Mouse (Mus musculus) heart, embryonic 11.5 days (tissue): ENCODE data around the gene Guca2b. TPM values are rescaled to one million over a fixed set of nuclear protein-coding genes. Genes with fewer than 3 reads are reported as not detected.
A peak's percentile ranks its signal among the peaks of the same experiment; 100 is the strongest.
"Not testable (repeated sequence)": the region's sequence is repeated elsewhere in the genome, so short reads cannot be mapped to it uniquely, and the experiment has no call there.

ENCODE experiments used
- ATAC-seq: fragments of 200-750 bp; cut with Nextera tagmentation; replicated peaks from 2 replicates; pipeline ENCODE4 v1.8.0; 2017; ENCODE audit warnings: moderate library complexity; ENCODE audit not compliant: insufficient number of reproducible peaks, low FRiP score, low TSS enrichment
- H3K27ac ChIP-seq: fragments of 300-500 bp; sonication (generic); 2 replicates; pipeline ENCODE4 v1.5.1; 2014; ENCODE audit warnings: mild to moderate bottlenecking, low read depth, low read length
- H3K27me3 ChIP-seq: fragments of 300-500 bp; sonication (generic); 2 replicates; pipeline ENCODE4 v1.6.1; 2014; ENCODE audit warnings: mild to moderate bottlenecking, low read length, mixed read lengths; ENCODE audit not compliant: control insufficient read depth, insufficient read depth
- H3K36me3 ChIP-seq: fragments of 300-500 bp; sonication (generic); 2 replicates; pipeline ENCODE4 v1.6.1; 2014; ENCODE audit warnings: mild to moderate bottlenecking, low read length, moderate library complexity, mixed read lengths; ENCODE audit not compliant: control insufficient read depth, insufficient read depth
- H3K4me1 ChIP-seq: fragments of 300-500 bp; sonication (generic); 2 replicates; pipeline ENCODE4 v1.6.1; 2014; ENCODE audit warnings: low read length; ENCODE audit not compliant: control insufficient read depth, insufficient read depth
- H3K4me2 ChIP-seq: fragments of 300-500 bp; sonication (generic); 2 replicates; pipeline ENCODE4 v1.6.1; 2014; ENCODE audit warnings: mild to moderate bottlenecking, moderate library complexity
- H3K4me3 ChIP-seq: fragments of 300-500 bp; sonication (generic); 2 replicates; pipeline ENCODE4 v1.5.1; 2014; ENCODE audit warnings: low read depth, low read length
- H3K9ac ChIP-seq: fragments of 300-500 bp; sonication (generic); 2 replicates; pipeline ENCODE4 v1.6.1; 2014; ENCODE audit warnings: mild to moderate bottlenecking, low read depth, low read length, moderate library complexity
- H3K9me3 ChIP-seq: fragments of 300-500 bp; sonication (generic); replicated peaks from 2 replicates; pipeline ENCODE4 v1.6.1; 2016; ENCODE audit warnings: low read length; ENCODE audit not compliant: control insufficient read depth
- WGBS: fragments of 180-500 bp; shearing (Covaris S2); extraction: QIAGEN DNeasy Blood & Tissue Kit; methylation state at CpG from one replicate; pipeline ENCODE4 v1.1.7; 2014; ENCODE audit not compliant: insufficient replicate concordance; 5-methylcytosine and 5-hydroxymethylcytosine counted together
- polyA plus RNA-seq: library from polyadenylated mRNA; unstranded; fragments of >200 nt; fragmentation: Nextera tagmentation; extraction: Ambion mirVana; gene quantifications from 2 replicates; pipeline ENCODE4 v1.2.1, GENCODE M21; 2014

Gene Guca2b
- polyA plus RNA-seq, 1 experiment from 2014 or later = not detected

DNA sequence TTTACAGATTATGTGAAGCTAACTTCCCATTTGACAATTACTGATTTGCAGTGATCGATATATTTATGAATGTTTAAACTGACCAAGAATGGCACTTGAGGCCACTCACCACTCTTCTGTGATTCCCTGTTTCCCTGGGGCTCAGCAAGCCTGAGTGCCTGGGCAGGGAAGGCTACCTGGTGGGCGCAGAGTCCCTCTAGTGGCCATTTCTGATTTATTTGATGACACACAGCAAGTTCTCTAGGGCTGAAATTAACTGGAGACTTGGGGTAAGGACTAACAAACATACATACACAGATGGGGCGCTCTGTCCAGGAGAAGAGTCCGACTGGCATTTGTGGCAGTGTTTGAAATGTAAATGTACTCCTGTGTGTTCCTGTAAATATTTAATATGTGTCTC is 30.4 kb downstream of the Guca2b start:
- not testable (repeated sequence) for H3K4me2 ChIP-seq, H3K36me3 ChIP-seq, ATAC-seq, H3K9ac ChIP-seq, H3K27ac ChIP-seq, H3K4me3 ChIP-seq, H3K9me3 ChIP-seq, H3K27me3 ChIP-seq
- peaks cover 40% of the 10 kb centered on the region for H3K4me1 ChIP-seq
- WGBS = 75% methylated on average over 4 of the region's 4 CpGs

DNA sequence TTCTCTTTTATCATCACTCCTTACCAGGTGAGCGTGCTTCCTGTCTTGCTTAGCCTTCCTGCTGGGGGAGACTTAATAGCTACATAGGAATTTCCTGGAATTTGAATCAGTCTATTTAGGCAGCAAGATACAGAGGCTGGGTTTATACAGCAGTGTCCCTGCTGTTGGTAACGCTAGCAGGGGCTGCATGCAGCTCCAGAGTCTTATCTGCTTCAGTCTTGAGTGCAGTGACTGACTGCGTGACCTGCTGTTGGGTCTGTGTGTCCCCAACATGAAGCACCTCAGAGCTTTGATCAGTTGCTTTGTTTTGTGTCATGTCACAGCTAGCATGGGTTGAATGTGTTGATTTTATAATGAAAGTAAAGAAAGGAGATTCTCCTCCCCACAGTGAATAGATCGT is 31.4 kb downstream of the Guca2b start:
- peaks cover 30% of the 10 kb centered on the region for H3K4me1 ChIP-seq
- no peak overlapping the region for H3K4me3 ChIP-seq
- peak overlapping the region; percentile 22 for H3K27ac ChIP-seq
- no peak for ATAC-seq
- no peak overlapping the region for H3K4me2 ChIP-seq
- WGBS = 51% methylated on average over 4 of the region's 4 CpGs
- no peak overlapping the region for H3K9ac ChIP-seq
- no peaks in the 10 kb centered on the region for H3K27me3 ChIP-seq
- peaks cover 9% of the 10 kb centered on the region; the same call in 1 of the 2 replicates for H3K36me3 ChIP-seq
- no peaks in the 10 kb centered on the region for H3K9me3 ChIP-seq

DNA sequence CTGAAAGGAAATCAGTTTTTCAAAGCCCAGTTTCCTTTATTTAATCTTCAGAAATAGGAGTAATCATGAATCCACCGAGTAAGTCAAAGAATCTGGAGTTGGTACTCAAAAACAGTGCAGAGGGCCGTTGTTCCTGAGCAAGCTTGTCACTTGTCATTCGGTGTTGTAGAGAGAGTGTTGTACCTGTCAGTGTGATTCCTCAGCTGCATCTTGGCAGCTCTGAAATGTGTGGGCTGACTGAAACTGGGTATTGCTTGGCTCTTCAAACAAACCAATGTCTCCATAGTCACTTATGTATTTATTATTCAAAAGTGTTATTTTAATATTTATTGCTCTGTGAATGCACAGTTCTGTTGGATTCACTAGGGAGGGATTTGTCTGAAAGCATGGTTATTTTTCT is 31.9 kb downstream of the Guca2b start:
- Histone ChIP-seq H3K9me3 (no peaks in the 10 kb centered on the region), H3K27ac (no peak overlapping the region; the same call in 1 of the 2 replicates), H3K27me3 (no peaks in the 10 kb centered on the region), H3K4me2 (no peak overlapping the region), H3K9ac (no peak overlapping the region), H3K36me3 (peaks cover 9% of the 10 kb centered on the region; the same call in 1 of the 2 replicates), H3K4me1 (peaks cover 26% of the 10 kb centered on the region), H3K4me3 (no peak overlapping the region)
- no peak for ATAC-seq
- WGBS = 51% methylated on average over 3 of the region's 3 CpGs

DNA sequence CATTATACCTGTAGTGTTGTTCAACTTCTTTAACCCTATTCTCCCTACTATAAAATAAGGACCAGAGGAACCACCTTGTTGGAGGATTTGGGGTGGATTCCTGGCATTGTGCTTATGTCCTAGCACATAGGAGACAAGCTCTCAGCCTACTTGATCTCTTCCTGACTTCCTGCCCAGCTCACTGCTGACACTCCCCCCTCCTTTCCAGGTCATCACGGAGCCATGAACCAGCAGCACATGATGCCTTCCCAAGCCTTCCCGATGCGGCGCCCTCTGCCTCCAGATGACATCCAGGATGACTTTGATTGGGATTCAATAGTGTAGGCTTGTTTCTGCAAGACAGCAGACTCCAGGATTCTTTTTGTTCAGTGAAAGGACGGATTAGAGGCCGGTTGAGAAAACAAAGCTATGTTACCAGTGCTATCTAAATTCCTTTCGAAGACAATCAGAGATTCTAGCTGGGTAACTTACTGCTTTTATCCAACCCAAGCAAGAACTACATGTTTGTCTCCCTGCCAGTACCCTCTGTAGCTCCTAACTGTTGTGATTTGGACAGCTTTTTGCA is 32.6 kb downstream of the Guca2b start:
- no peak overlapping the region for H3K27ac ChIP-seq
- no peak for ATAC-seq
- H3K4me2 ChIP-seq = no peak overlapping the region
- H3K4me1 ChIP-seq = peaks cover 18% of the 10 kb centered on the region
- no peak overlapping the region for H3K9ac ChIP-seq
- no peak overlapping the region for H3K4me3 ChIP-seq
- no peaks in the 10 kb centered on the region for H3K27me3 ChIP-seq
- no peaks in the 10 kb centered on the region for H3K9me3 ChIP-seq
- 58% methylated on average over 7 of the region's 7 CpGs for WGBS
- H3K36me3 ChIP-seq = peaks cover 9% of the 10 kb centered on the region; the same call in 1 of the 2 replicates

DNA sequence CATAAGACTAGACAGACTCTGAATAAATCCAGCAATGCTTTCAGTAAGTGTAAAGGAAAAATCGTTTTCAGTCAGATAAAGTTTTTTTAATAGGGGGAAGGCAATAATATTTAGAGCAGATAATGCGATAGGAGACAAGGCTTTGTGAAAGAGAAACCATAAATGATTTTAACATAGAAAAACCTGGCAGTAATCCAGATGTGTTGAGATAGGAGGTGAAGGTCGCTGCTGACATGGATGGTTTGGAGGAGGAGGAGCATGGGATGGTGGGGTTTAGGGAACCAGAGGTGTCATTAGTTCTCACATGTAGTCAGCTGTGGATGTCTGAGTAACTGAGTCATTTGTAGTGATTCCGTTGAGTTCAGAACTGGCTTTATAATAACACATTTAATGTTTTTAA is 44.0 kb downstream of the Guca2b start:
- ATAC-seq = no peak
- no peaks in the 10 kb centered on the region for H3K4me1 ChIP-seq
- H3K36me3 ChIP-seq = peaks cover under 1% of the 10 kb centered on the region
- H3K9ac ChIP-seq = no peak overlapping the region
- H3K27ac ChIP-seq = no peak overlapping the region
- no peak overlapping the region for H3K4me3 ChIP-seq
- no peaks in the 10 kb centered on the region for H3K27me3 ChIP-seq
- no peaks in the 10 kb centered on the region for H3K9me3 ChIP-seq
- no peak overlapping the region for H3K4me2 ChIP-seq
- WGBS = 73% methylated on average over 4 of the region's 4 CpGs

DNA sequence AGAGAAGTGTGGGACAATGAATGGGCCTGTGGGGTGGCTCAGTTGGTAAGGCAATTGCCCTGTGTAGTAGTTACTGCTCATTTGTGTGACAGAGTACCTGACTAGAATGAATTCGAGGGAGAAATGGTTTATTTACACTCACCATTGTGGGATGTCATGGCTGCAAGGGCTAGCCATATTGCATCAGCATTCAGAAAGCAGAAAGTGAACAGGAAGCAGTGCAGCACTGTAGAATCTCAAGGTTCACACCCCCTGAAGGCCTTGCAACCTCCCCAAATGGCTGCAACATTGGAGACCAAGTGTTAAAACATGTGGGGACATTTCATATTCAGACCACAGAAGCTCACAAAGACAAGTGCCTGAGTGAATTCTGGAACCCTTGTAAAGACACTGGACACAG is 44.7 kb downstream of the Guca2b start:
- WGBS = 65% methylated on average over 1 of the region's 1 CpGs
- no peak for ATAC-seq
- Histone ChIP-seq H3K27ac (no peak overlapping the region), H3K4me3 (no peak overlapping the region), H3K4me1 (no peaks in the 10 kb centered on the region), H3K9ac (no peak overlapping the region), H3K27me3 (no peaks in the 10 kb centered on the region), H3K36me3 (no peaks in the 10 kb centered on the region), H3K9me3 (no peaks in the 10 kb centered on the region), H3K4me2 (no peak overlapping the region)

DNA sequence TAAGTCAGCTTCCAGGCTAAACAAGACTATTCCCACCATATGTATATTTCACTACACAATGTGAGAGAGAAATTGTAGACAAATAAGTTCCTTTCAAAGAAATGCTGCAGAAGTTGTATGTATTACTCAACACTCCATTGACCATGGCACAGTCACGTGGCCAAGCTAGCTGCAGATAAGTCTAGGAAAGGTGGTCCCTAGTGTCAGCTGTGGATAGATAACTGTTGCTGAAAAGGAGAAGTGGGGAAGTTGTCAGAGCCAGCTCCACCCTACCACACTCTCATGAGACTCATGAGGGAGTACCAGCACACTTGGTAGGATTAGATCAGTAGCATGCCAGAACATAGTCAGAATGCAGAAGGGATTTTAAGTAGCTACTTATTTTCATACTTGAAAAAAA is 49.3 kb downstream of the Guca2b start:
- H3K27me3 ChIP-seq = no peaks in the 10 kb centered on the region
- H3K4me2 ChIP-seq = no peak overlapping the region
- H3K36me3 ChIP-seq = peaks cover 2% of the 10 kb centered on the region; the same call in 1 of the 2 replicates
- 38% methylated on average over 1 of the region's 1 CpGs for WGBS
- H3K4me1 ChIP-seq = no peaks in the 10 kb centered on the region
- no peak overlapping the region for H3K9ac ChIP-seq
- no peak overlapping the region for H3K27ac ChIP-seq
- ATAC-seq = no peak
- H3K4me3 ChIP-seq = no peak overlapping the region
- no peaks in the 10 kb centered on the region for H3K9me3 ChIP-seq

Other genes with a start within 250 kb of the Guca2b start
- gene Ccdc30, start 243.4 kb downstream of the Guca2b start, polyA plus RNA-seq = 3.9 and 4.0 TPM in 2 replicates
- gene Ppcs, start 236.5 kb downstream of the Guca2b start, polyA plus RNA-seq = 26.6 and 27.1 TPM in 2 replicates
- gene Zmynd12, start 236.1 kb downstream of the Guca2b start, polyA plus RNA-seq = not detected in 2 replicates
- gene Rimkla, start 166.3 kb downstream of the Guca2b start, polyA plus RNA-seq = 5.3 and 6.1 TPM in 2 replicates
- gene Foxj3, start 122.0 kb downstream of the Guca2b start, polyA plus RNA-seq = 19.3 and 25.6 TPM in 2 replicates
- gene Frg2f1, start 119.4 kb downstream of the Guca2b start, polyA plus RNA-seq = 3.0 and 4.2 TPM in 2 replicates
- gene Guca2a, start 21.2 kb downstream of the Guca2b start, polyA plus RNA-seq = 0.55 TPM in 1 of 2 replicates, not detected in the other
- gene Hivep3, start 74.8 kb upstream of the Guca2b start, polyA plus RNA-seq = 4.8 and 6.7 TPM in 2 replicates